Mouse (Mus musculus) myocyte (in vitro differentiated cells): ENCODE measurements around the gene Ankrd27.

Source experiments
- CEBPB ChIP-seq: IDR thresholded peaks from 2 replicates; pipeline ENCODE4 v1.6.1; 2011; ENCODE audit warnings: mild to moderate bottlenecking, moderate library complexity; ENCODE audit not compliant: poor library complexity, insufficient read depth, severe bottlenecking
- E2F4 ChIP-seq: IDR thresholded peaks from one replicate; pipeline ENCODE4 v1.6.1; 2011; ENCODE audit warnings: mild to moderate bottlenecking, control low read depth, moderate library complexity; ENCODE audit not compliant: insufficient read depth
- MAX ChIP-seq: IDR thresholded peaks from one replicate; pipeline ENCODE4 v1.6.1; 2011; ENCODE audit warnings: low read depth, mild to moderate bottlenecking, control low read depth
- MYOD1 ChIP-seq, 3 experiments: IDR thresholded peaks; one replicate each; pipeline ENCODE4 v1.6.1; 2011; ENCODE audit warnings: control low read depth in 2 of 3, low read depth in 2 of 3, mild to moderate bottlenecking in 2 of 3, moderate library complexity in 1 of 3; ENCODE audit not compliant: insufficient read length in 2 of 3, control insufficient read depth in 1 of 3
- MYOG ChIP-seq, 3 experiments: IDR thresholded peaks; one replicate each; pipeline ENCODE4 v1.6.1; 2011; ENCODE audit warnings: control low read depth in 2 of 3, low read depth in 2 of 3, mild to moderate bottlenecking in 2 of 3; ENCODE audit not compliant: insufficient read length in 2 of 3, control insufficient read depth in 1 of 3, insufficient read depth in 1 of 3
- POLR2A ChIP-seq: IDR thresholded peaks from one replicate; pipeline ENCODE4 v1.6.1; 2011; ENCODE audit warnings: low read depth, mild to moderate bottlenecking, control low read depth, moderate library complexity; ENCODE audit not compliant: insufficient read length
- POLR2AphosphoS2 ChIP-seq: IDR thresholded peaks from one replicate; pipeline ENCODE4 v1.6.1; 2011; ENCODE audit warnings: low read depth, control low read depth; ENCODE audit not compliant: insufficient read length
- SRF ChIP-seq: IDR thresholded peaks from one replicate; pipeline ENCODE4 v1.6.1; 2011; ENCODE audit warnings: low read depth; ENCODE audit not compliant: control insufficient read depth, insufficient read length
- TCF12 ChIP-seq: IDR thresholded peaks from one replicate; pipeline ENCODE4 v1.6.1; 2011; ENCODE audit warnings: mild to moderate bottlenecking, control low read depth; ENCODE audit not compliant: poor library complexity, insufficient read depth, severe bottlenecking
- USF1 ChIP-seq: IDR thresholded peaks from one replicate; pipeline ENCODE4 v1.6.1; 2011; ENCODE audit warnings: low read depth, mild to moderate bottlenecking, control low read depth, moderate library complexity

DNA sequence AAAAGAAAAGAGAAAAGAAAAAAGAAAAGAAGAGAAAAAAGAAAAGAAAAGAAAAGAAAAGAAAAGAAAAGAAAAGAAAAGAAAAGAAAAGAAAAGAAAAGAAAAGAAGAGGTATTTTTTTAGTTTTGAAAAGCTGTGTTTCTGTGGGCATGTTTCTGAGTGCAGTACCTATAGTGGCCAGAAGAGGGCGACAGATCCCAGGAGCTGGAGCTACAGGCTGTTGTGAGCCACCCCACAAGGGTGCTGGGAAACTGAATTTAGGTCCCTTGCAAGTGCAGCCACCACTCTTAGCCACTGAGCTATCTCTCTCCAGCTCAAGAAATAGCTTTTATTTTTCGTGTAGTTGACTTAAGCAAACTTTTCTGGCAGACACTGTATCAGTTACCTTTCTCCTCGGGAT lies 73.1 kb downstream of the Ankrd27 start:
- TF ChIP-seq POLR2A (no peak), USF1 (no peak), SRF (no peak), POLR2AphosphoS2 (no peak), CEBPB (no peak), TCF12 (no peak), MAX (no peak), MYOG (IDR thresholded peaks at IDR 0.05; ENCODE audit: control insufficient read depth in 1 of 3, insufficient read depth in 1 of 3, insufficient read length in 2 of 3, low read depth in 2 of 3) (no peak), MYOD1 (IDR thresholded peaks at IDR 0.05; ENCODE audit: control insufficient read depth in 1 of 3, insufficient read length in 2 of 3, low read depth in 2 of 3) (no peak), E2F4 (no peak)
